Comparison of ENCODE assay signal across 7 mouse cellular contexts in genomic region chr11:103332186-103332889, GRCm38 (mm10). TPM values are rescaled to one million over a fixed set of nuclear protein-coding genes. Genes with fewer than 3 reads are reported as not detected.
DNase-seq lines count a peak whose midpoint lies in the region; ATAC-seq lines count a peak whose summit lies in the region.

No protein-coding gene starts in this region.

- no peak overlapping the region; the same call in 1 of the 2 replicates for H3K9ac ChIP-seq in intestine, embryonic 15.5 days

- DNase-seq in adrenal gland, adult (ENCODE audit: inconsistent age in 2 of 2, low spot score in 1 of 2): peak; percentile 82 to 93
- DNase-seq in embryo, embryonic 10.5 days (ENCODE audit: low spot score): peak; percentile 95
- peak; percentile 67 to 81 for DNase-seq in gastrocnemius, postnatal 36 days
- DNase-seq in left cerebral cortex, postnatal 25 days (ENCODE audit: low spot score in 2 of 2): peak; percentile 60 to 83
- DNase-seq in midbrain, embryonic 10.5 days (ENCODE audit: low spot score): peak; percentile 85
- peak; percentile 78 for DNase-seq in right cerebral cortex, postnatal 4 days

- no peaks in the 10 kb centered on the region for H3K9me3 ChIP-seq in intestine, embryonic 15.5 days
- no peaks in the 10 kb centered on the region for H3K9me3 ChIP-seq in midbrain, embryonic 10.5 days (replicated peaks)

- 32% methylated on average over 18 of the region's 18 CpGs for WGBS in intestine, embryonic 15.5 days
- 25% methylated on average over 18 of the region's 18 CpGs for WGBS in midbrain, embryonic 10.5 days

- peak; percentile 22 for ATAC-seq in intestine, embryonic 15.5 days

- intact Hi-C loops in gastrocnemius, postnatal 36 days (cut with DNase I): no loop called here
- intact Hi-C loops in left cerebral cortex, postnatal 25 days (cut with DNase I): loop anchor here (2.0 kb wide), 2 partner anchors 28 to 222 kb away; no protein-coding TSS in a partner anchor

- H3K4me2 ChIP-seq in intestine, embryonic 15.5 days (replicated peaks): peak overlapping the region; percentile 51

- peaks cover 9% of the 10 kb centered on the region; the same call in 1 of the 2 replicates for H3K4me1 ChIP-seq in intestine, embryonic 15.5 days (replicated peaks)
- H3K4me1 ChIP-seq in midbrain, embryonic 10.5 days: peaks cover 21% of the 10 kb centered on the region

- H3K27ac ChIP-seq in intestine, embryonic 15.5 days: no peak overlapping the region
- 0 out of 2 replicates have a peak overlapping the region, but pooled peaks have one; percentile 19 for H3K27ac ChIP-seq in midbrain, embryonic 10.5 days (replicated peaks)

- peak overlapping the region; percentile 18 for H3K4me3 ChIP-seq in intestine, embryonic 15.5 days (replicated peaks)
- H3K4me3 ChIP-seq in midbrain, embryonic 10.5 days: peak overlapping the region; percentile 47

- 0 out of 2 replicates have a peak, but pooled peaks cover 3% of the 10 kb centered on the region for H3K36me3 ChIP-seq in intestine, embryonic 15.5 days
- no peaks in the 10 kb centered on the region for H3K36me3 ChIP-seq in midbrain, embryonic 10.5 days

- peaks cover 15% of the 10 kb centered on the region for H3K27me3 ChIP-seq in intestine, embryonic 15.5 days (replicated peaks)
- H3K27me3 ChIP-seq in midbrain, embryonic 10.5 days (ENCODE audit: low read depth, poor library complexity, severe bottlenecking): peaks cover 45% of the 10 kb centered on the region

RNA-seq across cellular contexts. Expression of gene Arhgap27, which starts 31.2 kb away (rescaled TPM):
- 1 to 10 TPM; 4.6 to 4.8 TPM for total RNA-seq in gastrocnemius, postnatal 36 days (2021)
- 33.0 and 36.2 TPM in 2 replicates for polyA plus RNA-seq in intestine, embryonic 15.5 days (2015; fragmentation: Nextera tagmentation; extraction: Ambion mirVana)
- total RNA-seq in left cerebral cortex, postnatal 25 days (2021): 10 to 100 TPM in 1 of 2 experiments, 1 to 10 TPM in 1; 7.9 to 12.4 TPM
- polyA plus RNA-seq in midbrain, embryonic 10.5 days (2016; fragmentation: Nextera tagmentation; extraction: Ambion mirVana): 3.8 and 4.1 TPM in 2 replicates
